Mouse (Mus musculus): ENCODE measurements at regions not wholly inside any gene's neighbourhood (a gene's known extent, or its start where the extent isn't known, plus 50 kb on each side); places are given as distances from the start of the nearest gene placed in this dataset.

DNA sequence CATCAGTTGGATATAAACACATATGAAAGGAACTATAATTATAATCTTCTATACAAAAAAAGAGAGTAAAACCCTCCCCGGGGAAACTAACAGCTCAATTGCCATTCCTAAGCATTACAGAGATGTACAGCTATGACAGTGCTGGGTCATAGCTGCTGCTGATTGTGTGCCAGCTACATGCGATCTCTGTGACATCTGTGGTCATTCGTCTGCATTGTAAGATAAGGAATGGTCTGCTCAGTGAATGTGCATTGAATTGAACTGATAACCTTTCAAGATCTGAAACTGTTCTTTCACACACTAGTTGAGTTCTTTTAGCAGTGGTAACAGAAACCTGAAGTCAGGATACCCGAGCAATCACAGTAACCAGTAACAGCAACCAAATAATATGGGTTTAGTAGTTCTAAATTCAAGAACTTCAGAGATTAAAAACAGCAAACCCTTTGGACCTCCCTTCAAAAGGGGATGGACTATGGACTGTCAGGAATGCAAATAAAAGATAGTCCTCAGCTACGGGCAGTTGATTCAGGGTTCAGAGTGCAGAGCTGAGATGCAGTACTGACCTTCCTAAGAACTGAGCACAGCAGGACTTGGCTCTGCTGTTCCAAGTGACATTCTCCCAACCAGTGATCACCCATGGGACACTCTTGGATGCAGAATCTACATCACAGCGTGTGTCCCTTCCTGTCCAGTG lies 295.7 kb downstream of the Cd47 start:
- Histone ChIP-seq H3K4me3 (ENCODE audit: insufficient read depth, low read depth, low read length) (no peak overlapping the region), H3K27ac (replicated peaks; ENCODE audit: low read depth, low read length) (no peak overlapping the region), H3K4me1 (ENCODE audit: control insufficient read depth, insufficient read depth, insufficient read length, low read length) (no peaks in the 10 kb centered on the region)

GRCm38 (mm10) chr16:50096563-50096962 lies 296.2 kb downstream of the Cd47 start:
- no peaks in the 10 kb centered on the region for H3K4me1 ChIP-seq (ENCODE audit: control insufficient read depth, insufficient read depth, insufficient read length, low read length)
- H3K4me3 ChIP-seq (ENCODE audit: insufficient read depth, low read depth, low read length) = no peak overlapping the region
- 0 out of 2 replicates have a peak overlapping the region, but pooled peaks have one; percentile 39 for H3K27ac ChIP-seq (replicated peaks; ENCODE audit: low read depth, low read length)

DNA sequence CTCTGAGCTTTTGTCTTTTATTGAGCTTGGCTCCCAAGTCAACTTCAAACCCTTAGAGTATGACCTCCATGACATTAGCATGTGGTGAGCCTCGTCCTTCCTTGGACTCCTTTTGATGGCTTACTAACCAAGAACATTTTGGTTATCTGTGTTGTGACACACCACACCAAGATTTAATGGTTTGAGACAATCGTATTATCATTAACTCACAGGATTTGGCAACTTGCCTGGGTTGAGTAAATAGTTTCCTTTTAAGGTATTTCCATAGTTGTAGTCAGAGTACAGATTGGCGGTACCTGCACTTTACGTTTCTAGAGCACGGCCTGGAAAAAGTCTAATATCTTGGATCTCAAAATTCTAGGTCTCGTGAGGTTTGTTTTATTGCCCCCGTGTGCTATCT lies 303.0 kb downstream of the Cd47 start:
- H3K4me1 ChIP-seq (ENCODE audit: control insufficient read depth, insufficient read depth, insufficient read length, low read length) = no peaks in the 10 kb centered on the region
- H3K27ac ChIP-seq (replicated peaks; ENCODE audit: low read depth, low read length) = no peak overlapping the region
- no peak overlapping the region for H3K4me3 ChIP-seq (ENCODE audit: insufficient read depth, low read depth, low read length)

DNA sequence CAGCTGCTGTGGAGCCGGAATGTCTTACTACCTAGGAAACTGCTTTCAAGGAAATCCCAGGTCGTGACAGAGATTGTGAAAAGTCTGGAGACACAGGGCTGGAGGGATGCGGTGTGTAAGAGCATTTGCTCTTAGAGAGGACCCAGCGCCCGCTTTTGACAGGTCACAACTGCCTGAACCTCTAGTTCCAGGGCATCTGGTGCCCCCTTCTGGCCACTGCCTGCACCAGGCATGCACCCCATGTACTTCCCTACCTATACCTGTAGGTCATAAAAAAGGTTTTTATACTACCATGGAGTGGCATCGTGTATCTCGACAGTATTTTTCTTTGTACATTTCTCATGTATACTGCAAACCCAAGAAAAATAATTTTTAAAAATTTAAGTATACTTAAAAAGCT lies 314.0 kb downstream of the Bbx start:
- H3K27ac ChIP-seq (replicated peaks; ENCODE audit: low read depth, low read length) = no peak overlapping the region
- no peaks in the 10 kb centered on the region for H3K4me1 ChIP-seq (ENCODE audit: control insufficient read depth, insufficient read depth, insufficient read length, low read length)
- no peak overlapping the region for H3K4me3 ChIP-seq (ENCODE audit: insufficient read depth, low read depth, low read length)

DNA sequence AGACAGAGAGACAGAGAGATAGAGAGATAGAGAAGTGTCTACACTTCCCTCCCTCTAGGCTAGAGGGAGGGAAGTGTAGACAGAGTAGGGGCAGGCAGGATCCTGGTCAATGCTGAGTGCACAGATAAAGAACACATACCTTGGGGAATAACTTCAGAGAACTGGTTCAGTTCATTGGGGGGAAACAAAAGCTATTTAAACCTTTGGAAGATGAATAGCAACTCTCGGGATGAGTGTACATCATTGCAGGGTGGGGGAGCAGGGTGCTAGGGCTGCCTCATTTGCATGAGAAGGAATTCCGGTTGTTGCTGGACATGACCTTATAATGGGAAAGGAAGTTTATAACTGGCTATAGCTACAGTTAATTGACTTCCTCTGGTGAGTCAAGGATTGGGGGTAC lies 309.7 kb downstream of the Bbx start:
- Histone ChIP-seq H3K4me1 (ENCODE audit: control insufficient read depth, insufficient read depth, insufficient read length, low read length) (no peaks in the 10 kb centered on the region), H3K4me3 (ENCODE audit: insufficient read depth, low read depth, low read length) (no peak overlapping the region), H3K27ac (replicated peaks; ENCODE audit: low read depth, low read length) (no peak overlapping the region)

GRCm38 (mm10) chr16:50124646-50125045 lies 307.5 kb downstream of the Bbx start:
- Histone ChIP-seq H3K4me1 (ENCODE audit: control insufficient read depth, insufficient read depth, insufficient read length, low read length) (no peaks in the 10 kb centered on the region), H3K4me3 (ENCODE audit: insufficient read depth, low read depth, low read length) (no peak overlapping the region), H3K27ac (replicated peaks; ENCODE audit: low read depth, low read length) (no peak overlapping the region)

DNA sequence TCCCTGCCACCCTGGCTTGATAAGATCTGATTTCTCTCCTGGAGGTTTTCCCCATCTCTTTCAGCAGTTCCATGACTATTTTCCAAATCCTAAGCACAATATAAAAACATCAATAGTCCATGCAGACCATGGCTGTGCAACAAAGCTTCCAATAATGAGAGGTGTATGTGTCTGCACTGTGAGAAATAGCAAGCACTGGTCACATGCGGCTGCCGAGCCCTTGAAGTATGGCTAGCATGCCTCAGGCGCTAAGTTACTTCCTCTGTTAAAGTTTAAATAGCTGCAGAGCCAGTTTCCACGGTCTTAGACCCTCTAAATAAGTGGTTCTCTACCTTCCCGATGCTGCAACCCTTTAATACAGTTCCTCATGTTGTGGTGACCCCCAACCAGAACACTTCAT lies 306.6 kb downstream of the Bbx start:
- no peak overlapping the region for H3K4me3 ChIP-seq (ENCODE audit: insufficient read depth, low read depth, low read length)
- H3K27ac ChIP-seq (replicated peaks; ENCODE audit: low read depth, low read length) = no peak overlapping the region
- H3K4me1 ChIP-seq (ENCODE audit: control insufficient read depth, insufficient read depth, insufficient read length, low read length) = no peaks in the 10 kb centered on the region

GRCm38 (mm10) chr16:50131406-50131805 lies 300.8 kb downstream of the Bbx start:
- H3K4me1 ChIP-seq (ENCODE audit: control insufficient read depth, insufficient read depth, insufficient read length, low read length) = no peaks in the 10 kb centered on the region
- no peak overlapping the region for H3K27ac ChIP-seq (replicated peaks; ENCODE audit: low read depth, low read length)
- H3K4me3 ChIP-seq (ENCODE audit: insufficient read depth, low read depth, low read length) = no peak overlapping the region
